Mouse (Mus musculus) brain, embryonic 14.5 days (tissue): ENCODE data around the gene Pdcd6ip.

Experiments used
- CTCF ChIP-seq: fragments of 200-500 bp; IDR thresholded peaks from 2 replicates; pipeline ENCODE4 v1.5.1; 2012; ENCODE audit warnings: inconsistent platforms, mild to moderate bottlenecking, moderate library complexity, borderline replicate concordance; ENCODE audit not compliant: insufficient read depth, insufficient read length; ENCODE audit errors: extremely low read depth
- POLR2A ChIP-seq: fragments of 200-500 bp; IDR thresholded peaks from 2 replicates; pipeline ENCODE4 v1.6.1; 2012; ENCODE audit warnings: mild to moderate bottlenecking, inconsistent platforms, borderline replicate concordance; ENCODE audit not compliant: poor library complexity, insufficient read depth, insufficient read length, severe bottlenecking; ENCODE audit errors: extremely low read depth

GRCm38 (mm10) chr9:113726131-113726530 lies 18.1 kb upstream of the Pdcd6ip start:
- TF ChIP-seq CTCF, result no peak
- no peak for TF ChIP-seq POLR2A
